Mouse (Mus musculus) urinary bladder, postnatal 10 days (tissue): ENCODE data around the gene Ten1.

ENCODE experiments used
- DNase-seq: peaks from one replicate; pipeline ENCODE4 v3.0.0; 2022; ENCODE audit warnings: low spot score

The Ten1 gene

GRCm38 (mm10) chr11:116198639-116199531 is at the start of gene Ten1, which contains the start of gene Acox1:
TSS of gene Ten1 (plus strand) at chr11:116198855.
TSS of gene Acox1 (minus strand) at chr11:116199045.
- peak; percentile 86 for DNase-seq

- no peak for DNase-seq
Measured at GRCm38 (mm10) chr11:116149341-116149740, 49.3 kb upstream of the Ten1 start.

- DNase-seq = no peak
Measured at GRCm38 (mm10) chr11:116150960-116151359, 47.7 kb upstream of the Ten1 start.

- DNase-seq = no peak
Measured at GRCm38 (mm10) chr11:116161312-116161711, 37.3 kb upstream of the Ten1 start.

- no peak for DNase-seq
Measured at GRCm38 (mm10) chr11:116162146-116162545, 36.5 kb upstream of the Ten1 start.

- DNase-seq = no peak
Measured at GRCm38 (mm10) chr11:116163002-116163401, 35.7 kb upstream of the Ten1 start.

- no peak for DNase-seq
Measured at GRCm38 (mm10) chr11:116167232-116167631, 31.4 kb upstream of the Ten1 start.

- peak; percentile 76 for DNase-seq
Measured at GRCm38 (mm10) chr11:116167884-116168439, 30.7 kb upstream of the Ten1 start, which contains the start of gene Fbf1. TSS of gene Fbf1 (minus strand) at chr11:116168166.

GRCm38 (mm10) chr11:116169214-116169613 is 29.4 kb upstream of the Ten1 start:
- no peak for DNase-seq

- no peak for DNase-seq
Measured at GRCm38 (mm10) chr11:116170003-116170800, 28.5 kb upstream of the Ten1 start.

- DNase-seq = no peak
Measured at GRCm38 (mm10) chr11:116171959-116172358, 26.7 kb upstream of the Ten1 start.

GRCm38 (mm10) chr11:116174775-116175448 is 23.7 kb upstream of the Ten1 start:
- DNase-seq = no peak

- DNase-seq = no peak
Measured at GRCm38 (mm10) chr11:116176010-116176409, 22.6 kb upstream of the Ten1 start.

GRCm38 (mm10) chr11:116178411-116179121 is 20.1 kb upstream of the Ten1 start:
- no peak for DNase-seq

- no peak for DNase-seq
Measured at GRCm38 (mm10) chr11:116185836-116186235, 12.8 kb upstream of the Ten1 start.

GRCm38 (mm10) chr11:116186360-116186759 is 12.3 kb upstream of the Ten1 start:
- no peak for DNase-seq

- no peak for DNase-seq
Measured at GRCm38 (mm10) chr11:116187226-116187930, 11.3 kb upstream of the Ten1 start.

- no peak for DNase-seq
Measured at GRCm38 (mm10) chr11:116194619-116195018, 4.0 kb upstream of the Ten1 start.

- DNase-seq = no peak
Measured at GRCm38 (mm10) chr11:116195252-116195651, 3.4 kb upstream of the Ten1 start.

- DNase-seq = no peak
Measured at GRCm38 (mm10) chr11:116196336-116196735, 2.3 kb upstream of the Ten1 start.
